Mouse (Mus musculus) midbrain, postnatal 0 days (tissue): ENCODE data around the gene Rabac1. TPM values are rescaled to one million over a fixed set of nuclear protein-coding genes. Genes with fewer than 3 reads are reported as not detected.
A peak's percentile ranks its signal among the peaks of the same experiment; 100 is the strongest.

Experiments used
- ATAC-seq: fragments of 200-750 bp; cut with Nextera tagmentation; 2 replicates; pipeline ENCODE4 v1.8.0; 2017; ENCODE audit warnings: moderate number of reproducible peaks, mild to moderate bottlenecking, moderate TSS enrichment, moderate library complexity; ENCODE audit not compliant: low FRiP score
- DNase-seq: peaks from one replicate; pipeline ENCODE4 v3.0.0-alpha.2; 2015; ENCODE audit warnings: low spot score
- H3K27ac ChIP-seq: fragments of 300-500 bp; sonication (generic); 2 replicates; pipeline ENCODE4 v1.5.1; 2014; ENCODE audit warnings: low read depth, mild to moderate bottlenecking, low read length, mixed read lengths
- H3K27me3 ChIP-seq: fragments of 300-500 bp; sonication (generic); 2 replicates; pipeline ENCODE4 v1.6.1; 2014; ENCODE audit warnings: low read length, control low read depth, mixed read lengths; ENCODE audit not compliant: insufficient read depth
- H3K36me3 ChIP-seq: fragments of 300-500 bp; sonication (generic); 2 replicates; pipeline ENCODE4 v1.6.1; 2014; ENCODE audit warnings: low read length, control low read depth, mixed read lengths; ENCODE audit not compliant: insufficient read depth
- H3K4me1 ChIP-seq: fragments of 300-500 bp; sonication (generic); 2 replicates; pipeline ENCODE4 v1.6.1; 2014; ENCODE audit warnings: mild to moderate bottlenecking, control low read depth, antibody characterized with exemption, low read length, mixed read lengths; ENCODE audit not compliant: insufficient read depth
- H3K4me2 ChIP-seq: fragments of 300-500 bp; sonication (generic); 2 replicates; pipeline ENCODE4 v1.6.1; 2014; ENCODE audit warnings: low read depth, mild to moderate bottlenecking, low read length, mixed read lengths; ENCODE audit not compliant: poor library complexity, severe bottlenecking
- H3K4me3 ChIP-seq: fragments of 300-500 bp; sonication (generic); 2 replicates; pipeline ENCODE4 v1.5.1; 2014; ENCODE audit warnings: low read depth, mild to moderate bottlenecking, low read length, moderate library complexity
- H3K9ac ChIP-seq: fragments of 300-500 bp; sonication (generic); replicated peaks from 2 replicates; pipeline ENCODE4 v1.6.1; 2014; ENCODE audit warnings: mild to moderate bottlenecking, low read length, moderate library complexity, mixed read lengths; ENCODE audit not compliant: poor library complexity, severe bottlenecking
- H3K9me3 ChIP-seq: fragments of 300-500 bp; sonication (generic); 2 replicates; pipeline ENCODE4 v1.6.1; 2016; ENCODE audit warnings: low read length, control low read depth
- CTCF ChIP-seq: IDR thresholded peaks from 2 replicates; pipeline ENCODE4 v1.5.1; 2016; ENCODE audit warnings: antibody characterized with exemption, mild to moderate bottlenecking
- WGBS: fragments of 180-500 bp; shearing (Covaris S2); extraction: QIAGEN DNeasy Blood & Tissue Kit; methylation state at CpG from one replicate; pipeline ENCODE4 v1.1.7; 2014; 5-methylcytosine and 5-hydroxymethylcytosine counted together
- polyA plus RNA-seq: library from polyadenylated mRNA; unstranded; fragments of >200 nt; fragmentation: Nextera tagmentation; extraction: Ambion mirVana; gene quantifications from 2 replicates; pipeline ENCODE4 v1.2.1, GENCODE M21; 2015
- total RNA-seq: library from RNA; depleted of rRNA; stranded (reverse); fragments of >200 nt; gene quantifications from 2 replicates; pipeline ENCODE4 v1.2.3, GENCODE M21; 2014

Rabac1 gene
- total and polyA plus RNA-seq, 2 experiments from 2014 or later: 466 to 704 TPM

GRCm38 (mm10) chr7:24987941-24988340 is 15.4 kb upstream of the Rabac1 start:
- Histone ChIP-seq H3K4me3 (no peak overlapping the region), H3K27ac (no peak overlapping the region), H3K9ac (no peak overlapping the region), H3K4me1 (no peaks in the 10 kb centered on the region), H3K4me2 (no peak overlapping the region), H3K27me3 (no peaks in the 10 kb centered on the region), H3K9me3 (no peaks in the 10 kb centered on the region), H3K36me3 (peaks cover 72% of the 10 kb centered on the region)
- ATAC-seq (no peak), DNase-seq (no peak)
- 87% methylated on average over 14 of the region's 14 CpGs for WGBS
- no peak for TF ChIP-seq CTCF

GRCm38 (mm10) chr7:24985799-24986198 is 13.2 kb upstream of the Rabac1 start:
- Histone ChIP-seq H3K27ac (no peak overlapping the region), H3K4me1 (no peaks in the 10 kb centered on the region), H3K4me2 (no peak overlapping the region), H3K27me3 (no peaks in the 10 kb centered on the region), H3K9ac (no peak overlapping the region), H3K9me3 (no peaks in the 10 kb centered on the region), H3K4me3 (no peak overlapping the region), H3K36me3 (peaks cover 80% of the 10 kb centered on the region)
- no peak for ATAC-seq
- peak; percentile 38 for DNase-seq
- WGBS: 73% methylated on average over 5 of the region's 5 CpGs
- peak; percentile 67 for TF ChIP-seq CTCF

- ATAC-seq (no peak), DNase-seq (no peak)
- H3K4me1 ChIP-seq: no peaks in the 10 kb centered on the region
- no peak overlapping the region for H3K4me3 ChIP-seq
- no peak overlapping the region for H3K9ac ChIP-seq
- H3K36me3 ChIP-seq: peaks cover 82% of the 10 kb centered on the region
- no peaks in the 10 kb centered on the region for H3K27me3 ChIP-seq
- no peaks in the 10 kb centered on the region for H3K9me3 ChIP-seq
- H3K4me2 ChIP-seq: no peak overlapping the region
- TF ChIP-seq CTCF: peak; percentile 59
- WGBS: 88% methylated on average over 2 of the region's 2 CpGs
- no peak overlapping the region for H3K27ac ChIP-seq
These were observed 11.8 kb upstream of the Rabac1 start for GRCm38 (mm10) chr7:24984307-24984706.

GRCm38 (mm10) chr7:24983396-24983795 is 10.8 kb upstream of the Rabac1 start:
- TF ChIP-seq CTCF: no peak
- H3K4me3 ChIP-seq: no peak overlapping the region
- H3K27me3 ChIP-seq: no peaks in the 10 kb centered on the region
- H3K9ac ChIP-seq: no peak overlapping the region
- ATAC-seq (no peak), DNase-seq (no peak)
- H3K27ac ChIP-seq: no peak overlapping the region; the same call in 1 of the 2 replicates
- H3K4me2 ChIP-seq: no peak overlapping the region
- peaks cover 82% of the 10 kb centered on the region for H3K36me3 ChIP-seq
- 90% methylated on average over 5 of the region's 5 CpGs for WGBS
- no peaks in the 10 kb centered on the region for H3K4me1 ChIP-seq
- H3K9me3 ChIP-seq: no peaks in the 10 kb centered on the region

GRCm38 (mm10) chr7:24980439-24980838 is 7.9 kb upstream of the Rabac1 start:
- H3K27me3 ChIP-seq: no peaks in the 10 kb centered on the region
- no peak for TF ChIP-seq CTCF
- H3K4me3 ChIP-seq: no peak overlapping the region
- no peak for ATAC-seq
- no peaks in the 10 kb centered on the region for H3K9me3 ChIP-seq
- WGBS: 77% methylated on average over 7 of the region's 7 CpGs
- H3K27ac ChIP-seq: no peak overlapping the region
- no peak overlapping the region for H3K9ac ChIP-seq
- peaks cover 67% of the 10 kb centered on the region for H3K36me3 ChIP-seq
- no peaks in the 10 kb centered on the region for H3K4me1 ChIP-seq
- no peak overlapping the region for H3K4me2 ChIP-seq
- DNase-seq: no peak

- H3K36me3 ChIP-seq: peaks cover 58% of the 10 kb centered on the region
- ATAC-seq (no peak), DNase-seq (no peak)
- no peaks in the 10 kb centered on the region for H3K27me3 ChIP-seq
- no peak for TF ChIP-seq CTCF
- H3K4me1 ChIP-seq: no peaks in the 10 kb centered on the region
- H3K9ac ChIP-seq: no peak overlapping the region
- H3K9me3 ChIP-seq: no peaks in the 10 kb centered on the region
- 82% methylated on average over 7 of the region's 7 CpGs for WGBS
- H3K4me2 ChIP-seq: no peak overlapping the region
- no peak overlapping the region for H3K27ac ChIP-seq
- no peak overlapping the region for H3K4me3 ChIP-seq
These were observed 6.2 kb upstream of the Rabac1 start for GRCm38 (mm10) chr7:24978781-24979180.
